Mouse (Mus musculus) kidney, postnatal 0 days (tissue): ENCODE measurements at regions not wholly inside any gene's neighbourhood (a gene's known extent, or its start where the extent isn't known, plus 50 kb on each side); places are given as distances from the start of the nearest gene placed in this dataset.

Source experiments
- ATAC-seq: fragments of 200-750 bp; cut with Nextera tagmentation; replicated peaks from 2 replicates; pipeline ENCODE4 v1.8.0; 2017; ENCODE audit warnings: low read depth, moderate number of reproducible peaks, moderate TSS enrichment, moderate library complexity; ENCODE audit not compliant: low FRiP score
- DNase-seq: peaks from one replicate; pipeline ENCODE4 v3.0.0-alpha.2; 2016; ENCODE audit warnings: low spot score
- H3K27ac ChIP-seq: fragments of 300-500 bp; sonication (generic); 2 replicates; pipeline ENCODE4 v1.5.1; 2014; ENCODE audit warnings: mild to moderate bottlenecking
- H3K27me3 ChIP-seq: fragments of 300-500 bp; sonication (generic); 2 replicates; pipeline ENCODE4 v1.6.1; 2014; ENCODE audit warnings: low read length, mixed read lengths; ENCODE audit not compliant: insufficient read depth
- H3K36me3 ChIP-seq: fragments of 300-500 bp; sonication (generic); 2 replicates; pipeline ENCODE4 v1.6.1; 2014; ENCODE audit warnings: low read length, mixed read lengths; ENCODE audit not compliant: insufficient read depth
- H3K4me1 ChIP-seq: fragments of 300-500 bp; sonication (generic); replicated peaks from 2 replicates; pipeline ENCODE4 v1.6.1; 2014; ENCODE audit warnings: antibody characterized with exemption, low read length, mixed read lengths; ENCODE audit not compliant: insufficient read depth
- H3K4me2 ChIP-seq: fragments of 300-500 bp; sonication (generic); 2 replicates; pipeline ENCODE4 v1.6.1; 2014; ENCODE audit warnings: mild to moderate bottlenecking, low read length, moderate library complexity, mixed read lengths
- H3K4me3 ChIP-seq: fragments of 300-500 bp; sonication (generic); replicated peaks from 2 replicates; pipeline ENCODE4 v1.5.1; 2014; ENCODE audit warnings: low read depth, low read length
- H3K9ac ChIP-seq: fragments of 300-500 bp; sonication (generic); 2 replicates; pipeline ENCODE4 v1.6.1; 2014; ENCODE audit warnings: low read depth, low read length
- H3K9me3 ChIP-seq: fragments of 300-500 bp; sonication (generic); replicated peaks from 2 replicates; pipeline ENCODE4 v1.6.1; 2016; ENCODE audit warnings: low read length, inconsistent platforms, mixed read lengths
- CTCF ChIP-seq: IDR thresholded peaks from 2 replicates; pipeline ENCODE4 v1.5.1; 2016; ENCODE audit warnings: antibody characterized with exemption, low read depth, mild to moderate bottlenecking, moderate library complexity
- WGBS: fragments of 180-500 bp; shearing (Covaris S2); extraction: QIAGEN DNeasy Blood & Tissue Kit; methylation state at CpG from one replicate; pipeline ENCODE4 v1.1.7; 2014; 5-methylcytosine and 5-hydroxymethylcytosine counted together

GRCm38 (mm10) chr19:20181854-20182253 is 208.9 kb downstream of the Anxa1 start:
- no peak overlapping the region for H3K27ac ChIP-seq
- 81% methylated on average over 4 of the region's 4 CpGs for WGBS
- TF ChIP-seq CTCF = no peak

GRCm38 (mm10) chr19:20161502-20161901 is 229.2 kb downstream of the Anxa1 start:
- no peak for TF ChIP-seq CTCF
- H3K4me2 ChIP-seq = no peak overlapping the region
- DNase-seq = no peak
- no peaks in the 10 kb centered on the region for H3K36me3 ChIP-seq
- no peak overlapping the region for H3K27ac ChIP-seq
- WGBS = 81% methylated on average over 1 of the region's 1 CpGs
- no peaks in the 10 kb centered on the region for H3K4me1 ChIP-seq
- no peaks in the 10 kb centered on the region for H3K9me3 ChIP-seq
- H3K27me3 ChIP-seq = no peaks in the 10 kb centered on the region
- no peak for ATAC-seq
- H3K9ac ChIP-seq = no peak overlapping the region
- H3K4me3 ChIP-seq = no peak overlapping the region

More at GRCm38 (mm10) chr19:20181854-20182253, 208.9 kb downstream of the Anxa1 start:
- no peak overlapping the region for H3K4me2 ChIP-seq
- H3K4me3 ChIP-seq = no peak overlapping the region
- DNase-seq = no peak
- H3K36me3 ChIP-seq = no peaks in the 10 kb centered on the region
- no peaks in the 10 kb centered on the region for H3K27me3 ChIP-seq
- no peak for ATAC-seq
- H3K9me3 ChIP-seq = no peaks in the 10 kb centered on the region
- no peaks in the 10 kb centered on the region for H3K4me1 ChIP-seq
- no peak overlapping the region for H3K9ac ChIP-seq

GRCm38 (mm10) chr19:20156398-20156937 is 234.3 kb downstream of the Anxa1 start:
- Histone ChIP-seq H3K4me2 (no peak overlapping the region), H3K4me1 (no peaks in the 10 kb centered on the region), H3K27ac (no peak overlapping the region), H3K36me3 (no peaks in the 10 kb centered on the region), H3K4me3 (no peak overlapping the region), H3K9me3 (no peaks in the 10 kb centered on the region), H3K9ac (no peak overlapping the region), H3K27me3 (no peaks in the 10 kb centered on the region)
- no peak for TF ChIP-seq CTCF
- 77% methylated on average over 1 of the region's 1 CpGs for WGBS
- DNase-seq (no peak), ATAC-seq (no peak)

GRCm38 (mm10) chr19:20139506-20139905 is 251.2 kb downstream of the Anxa1 start:
- no peaks in the 10 kb centered on the region for H3K4me1 ChIP-seq
- H3K9me3 ChIP-seq = no peaks in the 10 kb centered on the region
- H3K4me2 ChIP-seq = no peak overlapping the region
- no peak overlapping the region for H3K27ac ChIP-seq
- no peaks in the 10 kb centered on the region for H3K36me3 ChIP-seq
- no peak for TF ChIP-seq CTCF
- no peak overlapping the region for H3K4me3 ChIP-seq
- no peak overlapping the region for H3K9ac ChIP-seq
- 92% methylated on average over 12 of the region's 12 CpGs for WGBS
- no peak for DNase-seq
- ATAC-seq = no peak
- no peaks in the 10 kb centered on the region for H3K27me3 ChIP-seq

- Histone ChIP-seq H3K27ac (no peak overlapping the region), H3K4me3 (no peak overlapping the region), H3K36me3 (no peaks in the 10 kb centered on the region), H3K4me2 (no peak overlapping the region), H3K9me3 (no peaks in the 10 kb centered on the region), H3K27me3 (no peaks in the 10 kb centered on the region), H3K9ac (no peak overlapping the region), H3K4me1 (no peaks in the 10 kb centered on the region)
- ATAC-seq = no peak
- no peak for TF ChIP-seq CTCF
- no peak for DNase-seq
- WGBS = 93% methylated on average over 2 of the region's 2 CpGs
Observed at GRCm38 (mm10) chr19:20123546-20124195, 267.1 kb downstream of the Anxa1 start.

GRCm38 (mm10) chr19:20122475-20122874 is 268.3 kb downstream of the Anxa1 start:
- WGBS = 46% methylated on average over 4 of the region's 4 CpGs
- no peaks in the 10 kb centered on the region for H3K27me3 ChIP-seq
- H3K9me3 ChIP-seq = no peaks in the 10 kb centered on the region
- ATAC-seq (no peak), DNase-seq (no peak)
- H3K4me1 ChIP-seq = no peaks in the 10 kb centered on the region
- H3K9ac ChIP-seq = no peak overlapping the region
- H3K4me2 ChIP-seq = no peak overlapping the region
- TF ChIP-seq CTCF = no peak
- no peak overlapping the region for H3K4me3 ChIP-seq
- no peaks in the 10 kb centered on the region for H3K36me3 ChIP-seq
- no peak overlapping the region for H3K27ac ChIP-seq

- no peaks in the 10 kb centered on the region for H3K9me3 ChIP-seq
- no peak for ATAC-seq
- H3K4me2 ChIP-seq = no peak overlapping the region
- 81% methylated on average over 3 of the region's 3 CpGs for WGBS
- TF ChIP-seq CTCF = no peak
- DNase-seq = no peak
- H3K27me3 ChIP-seq = no peaks in the 10 kb centered on the region
- H3K4me3 ChIP-seq = no peak overlapping the region
- H3K36me3 ChIP-seq = no peaks in the 10 kb centered on the region
- H3K4me1 ChIP-seq = no peaks in the 10 kb centered on the region
- H3K9ac ChIP-seq = no peak overlapping the region
- H3K27ac ChIP-seq = no peak overlapping the region
Observed at GRCm38 (mm10) chr19:20114237-20114636, 276.5 kb downstream of the Anxa1 start.
